Mouse (Mus musculus): Measurements from ENCODE around the gene Rock2. TPM values are rescaled to one million over a fixed set of nuclear protein-coding genes. Genes with fewer than 3 reads are reported as not detected.

Rock2 gene
- polyA plus RNA-seq, 1 experiment from 2014 or later: 13.3 TPM

DNA sequence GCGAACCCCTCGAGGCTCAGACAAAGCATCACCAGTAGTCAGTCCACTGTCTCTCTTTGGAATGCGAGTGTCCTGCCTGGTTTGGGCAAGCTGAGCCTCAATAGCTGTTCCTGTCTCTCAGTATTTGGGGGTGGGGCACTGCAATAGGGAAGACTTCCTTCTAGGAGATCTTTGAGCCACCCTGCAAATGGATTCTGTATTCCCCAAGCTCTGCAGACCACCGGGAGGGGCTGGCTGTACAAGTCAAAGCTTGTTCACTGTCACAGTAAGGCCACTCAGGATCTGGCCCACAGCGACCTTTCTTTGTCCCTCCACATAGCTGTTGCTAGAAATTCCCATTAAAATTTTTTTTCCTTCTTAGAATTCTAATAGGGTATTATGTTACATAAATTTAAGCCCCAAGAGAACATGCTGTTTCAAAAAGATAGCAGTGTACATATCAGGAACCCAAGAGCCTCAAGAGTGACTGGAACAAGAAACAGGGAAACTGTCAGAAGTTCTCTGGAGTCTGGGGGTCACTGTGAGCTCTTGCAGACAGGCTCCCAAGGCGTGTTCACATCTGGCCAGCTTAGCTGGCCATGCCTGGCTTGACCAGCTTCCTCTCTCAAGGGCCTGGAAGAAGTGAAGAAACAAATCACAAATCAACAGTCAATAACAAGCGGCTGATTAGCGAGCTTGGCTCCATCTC lies 25.5 kb upstream of the Rock2 start:
- no peak for TF ChIP-seq CTCF (IDR thresholded peaks at IDR 0.05; ENCODE audit: low read depth)
- H3K4me1 ChIP-seq (replicated peaks; ENCODE audit: control insufficient read depth, insufficient read depth, low read length): peaks cover 17% of the 10 kb centered on the region
- no peak overlapping the region for H3K4me3 ChIP-seq (ENCODE audit: low read depth, low read length)
- H3K9ac ChIP-seq (ENCODE audit: low read depth, low read length): no peak overlapping the region
- H3K27me3 ChIP-seq (replicated peaks; ENCODE audit: control insufficient read depth, insufficient read depth, low read length): no peaks in the 10 kb centered on the region
- no peak overlapping the region for H3K4me2 ChIP-seq (replicated peaks; ENCODE audit: low read depth)
- ATAC-seq: no peak
- no peaks in the 10 kb centered on the region for H3K9me3 ChIP-seq (ENCODE audit: control insufficient read depth)
- no peak overlapping the region for H3K27ac ChIP-seq (ENCODE audit: low read depth, low read length)
- WGBS: 70% methylated on average over 8 of the region's 8 CpGs
- no peaks in the 10 kb centered on the region for H3K36me3 ChIP-seq (ENCODE audit: control insufficient read depth, insufficient read depth)

DNA sequence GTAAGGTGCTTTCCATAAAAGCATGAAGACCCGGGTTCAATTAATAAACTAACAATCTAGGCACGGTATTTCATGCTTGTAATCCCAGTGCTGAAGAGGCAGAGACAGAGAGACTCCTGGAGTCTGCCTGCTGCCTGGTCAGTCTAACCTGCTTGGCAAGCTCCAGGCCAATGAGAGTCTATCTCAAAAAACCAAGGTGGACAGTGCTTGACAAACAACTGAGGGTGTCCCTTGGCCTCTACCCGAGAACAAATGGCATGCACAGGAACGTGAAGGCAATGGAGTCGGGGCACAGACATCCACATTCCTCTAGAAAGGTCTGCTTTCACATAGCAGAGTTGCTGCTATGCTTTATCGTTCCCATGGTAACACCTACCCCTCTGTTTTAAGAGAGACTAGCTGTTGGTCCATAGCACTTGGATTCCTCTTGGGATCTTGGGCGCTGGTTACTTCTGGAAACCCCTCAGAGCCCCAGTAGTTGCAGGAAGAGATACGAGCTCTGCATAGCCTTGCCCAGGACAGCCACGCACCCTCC lies 24.8 kb upstream of the Rock2 start:
- WGBS: 34% methylated on average over 9 of the region's 9 CpGs
- ATAC-seq: no peak

DNA sequence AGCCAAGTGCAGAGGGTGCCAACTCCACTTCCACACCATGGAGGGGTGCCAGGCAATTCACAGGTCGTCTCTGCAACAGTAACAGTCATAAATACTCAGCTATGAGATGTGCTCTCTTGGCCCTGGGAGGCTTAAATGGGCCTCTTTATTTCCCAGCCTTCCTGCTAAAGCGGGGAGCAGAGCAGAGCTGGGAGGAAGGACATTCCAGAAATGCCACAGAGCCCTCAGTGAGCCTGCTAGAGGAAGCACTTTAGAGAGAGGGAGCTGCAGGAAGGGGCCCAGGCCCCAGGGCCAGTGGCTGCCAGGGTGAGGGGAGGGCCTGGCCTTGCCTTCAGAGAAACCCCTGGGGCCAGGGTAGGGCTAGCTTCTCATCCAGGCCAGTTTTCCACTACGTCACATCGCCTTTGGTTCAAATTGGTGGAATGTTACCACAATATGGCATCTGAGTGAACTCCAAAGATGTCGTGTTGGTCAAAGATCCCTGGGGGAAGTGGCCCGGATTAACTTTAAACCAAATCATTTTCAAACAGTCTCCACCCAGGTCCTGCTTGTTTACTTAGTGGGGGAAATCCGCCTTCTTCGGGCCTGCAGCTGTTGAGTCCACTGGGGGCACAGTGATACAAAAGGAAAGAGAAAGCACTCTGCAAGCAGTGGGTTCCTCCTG lies 24.2 kb upstream of the Rock2 start:
- H3K36me3 ChIP-seq (ENCODE audit: control insufficient read depth, insufficient read depth): no peaks in the 10 kb centered on the region
- peak overlapping the region; percentile 65 for H3K27ac ChIP-seq (ENCODE audit: low read depth, low read length)
- WGBS: 18% methylated on average over 8 of the region's 8 CpGs
- H3K9me3 ChIP-seq (ENCODE audit: control insufficient read depth): no peaks in the 10 kb centered on the region
- no peak overlapping the region; the same call in 1 of the 2 replicates for H3K4me2 ChIP-seq (replicated peaks; ENCODE audit: low read depth)
- H3K27me3 ChIP-seq (replicated peaks; ENCODE audit: control insufficient read depth, insufficient read depth, low read length): no peaks in the 10 kb centered on the region
- H3K4me3 ChIP-seq (ENCODE audit: low read depth, low read length): no peak overlapping the region
- peaks cover 26% of the 10 kb centered on the region for H3K4me1 ChIP-seq (replicated peaks; ENCODE audit: control insufficient read depth, insufficient read depth, low read length)
- H3K9ac ChIP-seq (ENCODE audit: low read depth, low read length): no peak overlapping the region
- TF ChIP-seq CTCF (IDR thresholded peaks at IDR 0.05; ENCODE audit: low read depth): 0 out of 2 replicates have a peak, but pooled peaks have one; percentile 2
- peak; percentile 63 for ATAC-seq

More for the DNA sequence above, 24.8 kb upstream of the Rock2 start:
- Histone ChIP-seq H3K27ac (ENCODE audit: low read depth, low read length) (peak overlapping the region; percentile 65), H3K27me3 (replicated peaks; ENCODE audit: control insufficient read depth, insufficient read depth, low read length) (no peaks in the 10 kb centered on the region), H3K4me3 (ENCODE audit: low read depth, low read length) (no peak overlapping the region), H3K36me3 (ENCODE audit: control insufficient read depth, insufficient read depth) (no peaks in the 10 kb centered on the region), H3K9ac (ENCODE audit: low read depth, low read length) (no peak overlapping the region), H3K4me1 (replicated peaks; ENCODE audit: control insufficient read depth, insufficient read depth, low read length) (peaks cover 22% of the 10 kb centered on the region), H3K4me2 (replicated peaks; ENCODE audit: low read depth) (no peak overlapping the region), H3K9me3 (ENCODE audit: control insufficient read depth) (no peaks in the 10 kb centered on the region)
- TF ChIP-seq CTCF (IDR thresholded peaks at IDR 0.05; ENCODE audit: low read depth): no peak

DNA sequence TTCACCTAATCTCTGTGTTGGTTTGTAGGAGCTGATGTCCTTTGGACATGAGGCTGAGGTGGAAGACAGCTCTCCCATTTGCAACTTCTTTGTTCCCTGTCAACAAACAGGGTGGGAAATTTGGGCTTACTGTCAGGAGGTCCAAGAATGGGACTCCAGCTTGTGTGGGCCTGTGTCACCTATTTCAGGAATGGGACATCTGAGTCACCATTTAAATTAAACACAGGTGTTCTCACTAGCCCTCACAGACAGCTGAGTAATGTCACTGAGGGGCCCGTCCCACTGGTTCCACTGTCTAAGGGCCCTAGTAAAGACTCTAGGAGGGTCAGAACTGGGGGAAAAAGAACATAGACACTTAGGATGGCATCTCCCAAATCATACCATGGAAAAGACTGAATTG lies 22.7 kb upstream of the Rock2 start:
- Histone ChIP-seq H3K4me2 (replicated peaks; ENCODE audit: low read depth) (no peak overlapping the region), H3K27ac (ENCODE audit: low read depth, low read length) (no peak overlapping the region), H3K9me3 (ENCODE audit: control insufficient read depth) (no peaks in the 10 kb centered on the region), H3K9ac (ENCODE audit: low read depth, low read length) (no peak overlapping the region), H3K36me3 (ENCODE audit: control insufficient read depth, insufficient read depth) (no peaks in the 10 kb centered on the region), H3K27me3 (replicated peaks; ENCODE audit: control insufficient read depth, insufficient read depth, low read length) (no peaks in the 10 kb centered on the region), H3K4me1 (replicated peaks; ENCODE audit: control insufficient read depth, insufficient read depth, low read length) (peaks cover 30% of the 10 kb centered on the region), H3K4me3 (ENCODE audit: low read depth, low read length) (no peak overlapping the region)
- 93% methylated on average over 1 of the region's 1 CpGs for WGBS
- ATAC-seq: no peak
- TF ChIP-seq CTCF (IDR thresholded peaks at IDR 0.05; ENCODE audit: low read depth): no peak

DNA sequence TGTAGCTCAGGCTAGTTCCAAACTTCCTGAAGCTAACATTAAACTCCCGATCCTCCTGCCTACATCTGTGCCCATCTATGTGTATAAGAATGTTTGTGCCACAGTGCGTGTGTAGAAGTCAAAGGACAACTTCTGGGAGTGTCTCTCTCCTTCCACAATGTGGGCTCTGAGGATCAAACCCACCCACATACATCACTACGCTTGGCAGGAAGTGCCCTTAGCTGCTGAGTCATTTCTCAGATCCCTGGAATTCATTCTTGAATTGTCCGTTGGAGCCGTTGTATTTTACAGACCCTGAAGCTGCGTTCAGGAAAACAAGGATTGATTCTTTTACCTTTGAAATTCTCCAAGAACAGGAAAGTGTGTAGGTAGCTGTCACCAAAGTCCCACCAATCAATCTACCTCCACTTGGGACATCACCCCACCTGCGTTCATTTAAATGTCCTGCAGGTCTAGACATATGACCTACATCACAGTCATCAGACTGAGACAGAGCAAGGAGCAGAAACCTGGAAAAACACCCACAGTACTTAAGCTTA lies 21.7 kb upstream of the Rock2 start:
- TF ChIP-seq CTCF (IDR thresholded peaks at IDR 0.05; ENCODE audit: low read depth): no peak
- H3K27ac ChIP-seq (ENCODE audit: low read depth, low read length): no peak overlapping the region
- H3K27me3 ChIP-seq (replicated peaks; ENCODE audit: control insufficient read depth, insufficient read depth, low read length): no peaks in the 10 kb centered on the region
- WGBS: 61% methylated on average over 7 of the region's 7 CpGs
- H3K9me3 ChIP-seq (ENCODE audit: control insufficient read depth): no peaks in the 10 kb centered on the region
- no peak overlapping the region for H3K4me3 ChIP-seq (ENCODE audit: low read depth, low read length)
- H3K36me3 ChIP-seq (ENCODE audit: control insufficient read depth, insufficient read depth): no peaks in the 10 kb centered on the region
- no peak overlapping the region for H3K9ac ChIP-seq (ENCODE audit: low read depth, low read length)
- no peak for ATAC-seq
- H3K4me2 ChIP-seq (replicated peaks; ENCODE audit: low read depth): no peak overlapping the region
- peaks cover 33% of the 10 kb centered on the region for H3K4me1 ChIP-seq (replicated peaks; ENCODE audit: control insufficient read depth, insufficient read depth, low read length)

DNA sequence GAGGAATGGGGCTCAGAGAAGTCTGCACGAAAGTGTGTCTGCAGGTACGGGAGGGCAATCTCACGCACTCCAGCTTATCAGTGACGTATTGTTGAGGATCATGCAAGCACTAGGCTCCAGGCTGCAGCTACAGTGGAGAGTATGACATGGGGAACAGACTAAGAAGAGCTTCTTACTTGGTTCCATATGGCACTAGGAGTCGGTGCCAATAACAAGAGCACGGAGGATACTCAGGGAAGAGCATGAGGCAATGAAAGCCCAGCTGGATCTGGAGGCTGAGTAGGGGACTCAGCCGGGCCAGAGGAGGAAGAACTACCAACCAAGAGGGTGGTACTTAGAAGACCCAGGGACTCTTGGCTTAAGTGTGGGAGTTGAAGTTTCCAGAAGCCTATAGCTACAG lies 21.1 kb upstream of the Rock2 start:
- Histone ChIP-seq H3K4me3 (ENCODE audit: low read depth, low read length) (no peak overlapping the region), H3K36me3 (ENCODE audit: control insufficient read depth, insufficient read depth) (no peaks in the 10 kb centered on the region), H3K9ac (ENCODE audit: low read depth, low read length) (no peak overlapping the region), H3K4me2 (replicated peaks; ENCODE audit: low read depth) (no peak overlapping the region), H3K27me3 (replicated peaks; ENCODE audit: control insufficient read depth, insufficient read depth, low read length) (no peaks in the 10 kb centered on the region), H3K27ac (ENCODE audit: low read depth, low read length) (0 out of 2 replicates have a peak overlapping the region, but pooled peaks have one; percentile 62), H3K9me3 (ENCODE audit: control insufficient read depth) (no peaks in the 10 kb centered on the region), H3K4me1 (replicated peaks; ENCODE audit: control insufficient read depth, insufficient read depth, low read length) (peaks cover 38% of the 10 kb centered on the region)
- no peak for TF ChIP-seq CTCF (IDR thresholded peaks at IDR 0.05; ENCODE audit: low read depth)
- WGBS: 65% methylated on average over 7 of the region's 7 CpGs
- no peak for ATAC-seq
